Mouse (Mus musculus): Measurements from ENCODE around the gene Pabpc4.

- TF ChIP-seq GATA1 (IDR thresholded peaks at IDR 0.05; ENCODE audit: borderline replicate concordance, low read length), result no peak
- no peak for TF ChIP-seq POLR2AphosphoS5 (IDR thresholded peaks at IDR 0.05; ENCODE audit: insufficient replicate concordance, low read depth, low read length)
Measured at GRCm38 (mm10) chr4:123323534-123323933, 61.4 kb downstream of the Pabpc4 start, which contains the start of gene Oxct2a.
